11 mouse cellular contexts compared by ENCODE assay signal in genomic region chr13:40890595-40890994, GRCm38 (mm10). TPM values are rescaled to one million over a fixed set of nuclear protein-coding genes. Genes with fewer than 3 reads are reported as not detected.
A peak's percentile ranks its signal among the peaks of the same experiment; 100 is the strongest.
DNase-seq lines count a peak whose midpoint lies in the region; ATAC-seq and TF ChIP-seq lines count a peak whose summit lies in the region.
"Had no signal": no experiment of that assay in that cellular context is flagged by ENCODE, and none has a peak within 500 bp of the region (broad histone marks: within the 10 kb centered on the region; RNA-seq: fewer than 3 reads in every experiment).

No protein-coding gene starts in this region.

- no peak overlapping the region for H3K4me3 ChIP-seq in cerebellum, adult 2 months (replicated peaks; ENCODE audit: insufficient read depth, low read depth, low read length)
- H3K4me3 ChIP-seq in intestine, embryonic 14.5 days (ENCODE audit: low read depth, low read length): no peak overlapping the region
- no peak overlapping the region for H3K4me3 ChIP-seq in intestine, postnatal 0 days (ENCODE audit: low read depth, low read length)
- peak overlapping the region; percentile 88 for H3K4me3 ChIP-seq in E14TG2a.4 (replicated peaks; ENCODE audit: low read length)
- H3K4me3 ChIP-seq: embryonic facial prominence, embryonic 15.5 days; liver, embryonic 13.5 days had no signal

- no peaks in the 10 kb centered on the region; the same call in 1 of the 2 replicates for H3K27me3 ChIP-seq in cerebellum, adult 2 months (ENCODE audit: control insufficient read depth, insufficient read depth, low read length)
- no peaks in the 10 kb centered on the region for H3K27me3 ChIP-seq in intestine, embryonic 14.5 days (replicated peaks; ENCODE audit: control insufficient read depth, insufficient read depth, low read length)
- H3K27me3 ChIP-seq in intestine, postnatal 0 days (replicated peaks; ENCODE audit: control insufficient read depth, insufficient read depth, low read length): no peaks in the 10 kb centered on the region
- no peaks in the 10 kb centered on the region for H3K27me3 ChIP-seq in E14TG2a.4 (ENCODE audit: insufficient read depth, low read length)

- H3K9ac ChIP-seq in intestine, embryonic 14.5 days (ENCODE audit: low read length): no peak overlapping the region
- H3K9ac ChIP-seq in intestine, postnatal 0 days (ENCODE audit: low read depth, low read length): no peak overlapping the region
- H3K9ac ChIP-seq: embryonic facial prominence, embryonic 15.5 days; liver, embryonic 13.5 days had no signal

- no peak for TF ChIP-seq POLR2A in cerebellum, adult 2 months (IDR thresholded peaks at IDR 0.05; ENCODE audit: borderline replicate concordance, insufficient read depth, low read length)

- DNase-seq in cerebellum, adult 2 months: peak; percentile 8 to 22
- DNase-seq in cerebellum, adult 11 months: no peak
- DNase-seq in intestine, embryonic 14.5 days (ENCODE audit: low spot score): no peak
- peak; percentile 73 for DNase-seq in kidney, adult 9 months
- no peak for DNase-seq in thymus, postnatal 36 days
- DNase-seq in spleen, adult 18-20 months: no peak
- DNase-seq: liver, embryonic 13.5 days; thymus, adult 18-20 months had no signal

- H3K36me3 ChIP-seq in intestine, embryonic 14.5 days (ENCODE audit: control insufficient read depth, insufficient read depth, low read length): no peaks in the 10 kb centered on the region
- H3K36me3 ChIP-seq in intestine, postnatal 0 days (ENCODE audit: control insufficient read depth, insufficient read depth): peaks cover 4% of the 10 kb centered on the region; the same call in 1 of the 2 replicates
- H3K36me3 ChIP-seq in E14TG2a.4 (ENCODE audit: insufficient read depth, low read length): peaks cover 50% of the 10 kb centered on the region
- H3K36me3 ChIP-seq: embryonic facial prominence, embryonic 15.5 days; liver, embryonic 13.5 days had no signal

- H3K4me1 ChIP-seq in cerebellum, adult 2 months (ENCODE audit: control insufficient read depth, insufficient read depth, low read length): no peaks in the 10 kb centered on the region
- H3K4me1 ChIP-seq in intestine, embryonic 14.5 days (replicated peaks; ENCODE audit: control insufficient read depth, insufficient read depth, low read length): peaks cover 10% of the 10 kb centered on the region; the same call in 1 of the 2 replicates
- no peaks in the 10 kb centered on the region for H3K4me1 ChIP-seq in intestine, postnatal 0 days (replicated peaks; ENCODE audit: control insufficient read depth, insufficient read depth, low read length)
- H3K4me1 ChIP-seq in E14TG2a.4 (replicated peaks; ENCODE audit: low read depth, low read length): peaks cover 89% of the 10 kb centered on the region

- H3K9me3 ChIP-seq in intestine, embryonic 14.5 days (ENCODE audit: control insufficient read depth, low read length): no peaks in the 10 kb centered on the region
- no peaks in the 10 kb centered on the region for H3K9me3 ChIP-seq in intestine, postnatal 0 days (ENCODE audit: control insufficient read depth)
- no peaks in the 10 kb centered on the region for H3K9me3 ChIP-seq in E14TG2a.4 (ENCODE audit: low read length)
- H3K9me3 ChIP-seq: embryonic facial prominence, embryonic 15.5 days; liver, embryonic 13.5 days had no signal

- H3K27ac ChIP-seq in cerebellum, adult 2 months (ENCODE audit: insufficient read depth, low read length): no peak overlapping the region
- H3K27ac ChIP-seq in intestine, embryonic 14.5 days (ENCODE audit: low read depth): no peak overlapping the region
- no peak overlapping the region for H3K27ac ChIP-seq in intestine, postnatal 0 days (ENCODE audit: low read depth, low read length)
- H3K27ac ChIP-seq: embryonic facial prominence, embryonic 15.5 days; liver, embryonic 13.5 days had no signal

- TF ChIP-seq CTCF in cerebellum, adult 2 months (IDR thresholded peaks at IDR 0.05; ENCODE audit: borderline replicate concordance, insufficient read depth, low read depth, low read length): no peak
- no peak for TF ChIP-seq CTCF in intestine, postnatal 0 days (IDR thresholded peaks at IDR 0.05; ENCODE audit: low read depth)
- no peak for TF ChIP-seq CTCF in E14TG2a.4 (conservative IDR thresholded peaks at IDR 0.05; ENCODE audit: low read length)

- peak overlapping the region; percentile 4; the same call in 1 of the 2 replicates for H3K4me2 ChIP-seq in intestine, embryonic 14.5 days (ENCODE audit: low read length)
- H3K4me2 ChIP-seq in intestine, postnatal 0 days (replicated peaks; ENCODE audit: low read depth): no peak overlapping the region
- H3K4me2 ChIP-seq: embryonic facial prominence, embryonic 15.5 days; liver, embryonic 13.5 days had no signal

- ATAC-seq in intestine, embryonic 14.5 days (replicated peaks; ENCODE audit: low FRiP score, low TSS enrichment, low read depth): no peak
- ATAC-seq in intestine, postnatal 0 days: no peak

- 10% methylated on average over 5 of the region's 5 CpGs for WGBS in cerebellum, adult 2 months
- 81% methylated on average over 5 of the region's 5 CpGs for WGBS in intestine, embryonic 14.5 days
- WGBS in intestine, postnatal 0 days: 71% methylated on average over 5 of the region's 5 CpGs

RNA-seq across cellular contexts. Expression of gene Gcnt2, which starts 31.0 kb away (rescaled TPM):
- polyA plus RNA-seq in cerebellum, adult 2 months (2012; rRNA removed): 2.3 and 2.5 TPM in 2 replicates
- 11.2 and 11.4 TPM in 2 replicates for polyA plus RNA-seq in intestine, embryonic 14.5 days (2014; fragmentation: Nextera tagmentation; extraction: Ambion mirVana)
- 20.2 and 20.5 TPM in 2 replicates for polyA plus RNA-seq in intestine, postnatal 0 days (2015; fragmentation: Nextera tagmentation; extraction: Ambion mirVana)

Comparison
In these comparisons a context has a peak if more than half of its experiments do, and no peak if none do; other contexts are left out.
1. DNase-seq: peak in cerebellum, adult 2 months (2 of 2) and kidney, adult 9 months (single experiment); none in cerebellum, adult 11 months (single experiment), intestine, embryonic 14.5 days (single experiment), thymus, postnatal 36 days (0 of 2) and spleen, adult 18-20 months (0 of 2).